Mouse (Mus musculus) v-Abl transformed pro-B cells (cell line): ENCODE measurements around the gene Pdia5.

ENCODE experiments used
- in situ Hi-C, 2 experiments: fragments of 400-800 bp; cut with MboI; formaldehyde crosslinking; loops; one replicate each; pipeline ENCODE4 v1.15.1; 2025; ENCODE audit not compliant: unreplicated experiment in 2 of 2

The Pdia5 gene

GRCm38 (mm10) chr16:35490231-35491070 lies at the start of gene Pdia5:
TSS of gene Pdia5 (minus strand) at chr16:35490873.
- in situ Hi-C loops, result no loop called here

GRCm38 (mm10) chr16:35539041-35539440 lies 48.4 kb upstream of the Pdia5 start:
- in situ Hi-C loops, result no loop called here

GRCm38 (mm10) chr16:35537651-35538050 lies 47.0 kb upstream of the Pdia5 start:
- in situ Hi-C loops, result no loop called here

- in situ Hi-C loops, result no loop called here
These were observed 44.0 kb upstream of the Pdia5 start for GRCm38 (mm10) chr16:35534630-35535029.

GRCm38 (mm10) chr16:35524200-35524599 lies 33.5 kb upstream of the Pdia5 start:
- in situ Hi-C loops, result no loop called here

GRCm38 (mm10) chr16:35519245-35519644 lies 28.6 kb upstream of the Pdia5 start:
- in situ Hi-C loops, result no loop called here

GRCm38 (mm10) chr16:35517976-35518951 lies 27.6 kb upstream of the Pdia5 start:
- in situ Hi-C loops, result no loop called here

- in situ Hi-C loops, result no loop called here
These were observed 25.4 kb upstream of the Pdia5 start for GRCm38 (mm10) chr16:35515977-35516612.

- in situ Hi-C loops, result no loop called here
These were observed 18.8 kb upstream of the Pdia5 start for GRCm38 (mm10) chr16:35509331-35510070.

GRCm38 (mm10) chr16:35508581-35508980 lies 17.9 kb upstream of the Pdia5 start:
- in situ Hi-C loops, result no loop called here

- in situ Hi-C loops, result no loop called here
These were observed 15.1 kb upstream of the Pdia5 start for GRCm38 (mm10) chr16:35505786-35506185.

GRCm38 (mm10) chr16:35504266-35504665 lies 13.6 kb upstream of the Pdia5 start:
- in situ Hi-C loops, result no loop called here

GRCm38 (mm10) chr16:35502456-35502855 lies 11.8 kb upstream of the Pdia5 start:
- in situ Hi-C loops, result no loop called here

GRCm38 (mm10) chr16:35501106-35501760 lies 10.6 kb upstream of the Pdia5 start:
- in situ Hi-C loops, result no loop called here

GRCm38 (mm10) chr16:35500342-35500741 lies 9.7 kb upstream of the Pdia5 start:
- in situ Hi-C loops, result no loop called here

- in situ Hi-C loops, result no loop called here
These were observed 880 bp downstream of the Pdia5 start for GRCm38 (mm10) chr16:35489793-35490192.

GRCm38 (mm10) chr16:35489066-35489718 lies 1.5 kb downstream of the Pdia5 start:
- in situ Hi-C loops, result no loop called here

- in situ Hi-C loops, result no loop called here
These were observed 2.9 kb downstream of the Pdia5 start for GRCm38 (mm10) chr16:35487776-35488175.

- in situ Hi-C loops, result no loop called here
These were observed 3.6 kb downstream of the Pdia5 start for GRCm38 (mm10) chr16:35487056-35487455.
